Mouse (Mus musculus) ovary, postnatal 14 days (tissue): Measurements from ENCODE around the gene Cisd3.
"Not testable (repeated sequence)": the region's sequence is repeated elsewhere in the genome, so short reads cannot be mapped to it uniquely, and the experiment has no call there.

Experiments used
- DNase-seq: peaks from one replicate; pipeline ENCODE4 v3.0.0; 2022; ENCODE audit warnings: low spot score

Gene Cisd3

DNA sequence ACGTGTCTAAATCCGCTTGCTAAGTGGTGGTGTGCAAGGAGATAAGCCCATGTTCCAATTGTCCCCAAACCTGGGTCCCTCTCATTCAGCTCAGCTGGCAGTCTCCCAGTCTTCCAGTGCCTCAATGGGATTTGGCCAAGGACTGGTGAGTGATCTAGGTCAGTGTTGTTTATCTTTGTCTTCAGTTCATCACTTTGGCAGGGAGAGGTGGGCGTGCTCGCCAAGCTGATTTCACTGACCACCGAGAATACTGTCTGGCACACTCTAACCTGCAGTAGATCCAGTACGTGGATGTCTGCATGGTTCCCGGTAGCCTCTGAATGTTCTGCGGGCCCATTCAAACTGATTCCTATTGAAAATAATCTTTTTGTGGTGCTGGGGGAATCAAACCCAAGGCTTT, 28.3 kb downstream of the Cisd3 start:
- no peak for DNase-seq

DNA sequence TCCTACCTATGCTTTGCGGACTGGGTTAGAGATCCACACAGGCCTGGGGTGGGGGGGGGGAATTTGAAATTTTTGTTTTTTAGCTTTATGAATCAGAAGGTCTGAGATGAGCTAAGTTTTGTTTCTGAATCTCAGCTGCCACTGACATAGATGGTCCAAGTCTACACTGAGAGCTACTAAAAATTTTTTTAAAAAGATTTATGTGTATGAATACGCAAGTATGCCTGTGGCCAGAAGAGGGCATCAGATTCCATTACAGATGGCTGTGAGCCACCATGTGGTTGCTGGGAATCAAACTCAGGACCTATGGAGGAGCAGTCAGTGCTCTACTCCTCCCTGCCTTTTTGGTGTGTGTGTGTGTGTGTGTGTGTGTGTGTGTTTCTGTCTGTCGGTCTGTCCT, 28.7 kb downstream of the Cisd3 start:
- DNase-seq: no peak

DNA sequence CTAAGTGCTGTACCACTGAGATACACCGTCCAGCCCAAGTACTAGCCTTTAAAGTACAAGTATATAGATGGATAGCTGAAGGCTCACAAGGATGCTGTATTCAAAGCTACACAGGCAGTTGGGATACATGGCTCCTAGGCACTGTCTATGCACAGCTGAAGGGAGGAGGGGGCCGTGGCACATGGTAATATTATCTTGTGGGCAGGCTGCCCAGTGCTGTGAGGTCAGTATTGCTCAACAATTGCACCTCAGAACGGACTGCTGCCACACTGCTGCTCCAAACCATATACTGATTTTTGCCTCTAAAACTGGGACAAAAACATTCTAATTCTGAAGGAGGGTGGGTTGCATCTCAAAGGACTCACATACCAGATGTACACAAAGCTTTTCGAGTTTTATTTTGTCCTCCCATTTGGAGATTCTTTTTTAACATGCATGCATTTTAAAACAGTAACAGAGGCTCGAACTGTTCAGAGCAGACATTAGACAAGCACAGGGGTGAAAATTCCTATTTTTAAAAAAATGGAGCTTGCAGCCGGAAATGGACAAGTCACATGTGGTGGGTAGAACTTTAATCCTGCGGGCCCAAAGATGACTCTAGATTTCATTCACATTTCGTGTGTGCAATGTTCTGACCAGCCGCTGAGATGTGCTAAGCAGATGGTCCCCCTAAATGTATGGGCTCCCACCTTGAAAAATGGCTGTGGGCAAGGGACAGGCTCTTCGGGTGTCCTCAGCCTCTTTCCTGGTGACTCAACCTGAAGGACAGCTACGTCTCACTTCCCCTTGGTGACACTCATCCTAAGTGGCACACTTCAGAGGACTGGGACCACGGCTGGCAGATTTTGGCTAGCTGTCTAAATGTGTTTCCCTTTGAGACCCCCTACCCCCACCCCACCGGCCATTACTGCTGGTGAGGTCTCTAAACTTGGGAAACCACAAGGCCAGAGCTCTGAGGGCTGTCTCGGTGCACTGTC, 29.4 kb downstream of the Cisd3 start:
- no peak for DNase-seq

DNA sequence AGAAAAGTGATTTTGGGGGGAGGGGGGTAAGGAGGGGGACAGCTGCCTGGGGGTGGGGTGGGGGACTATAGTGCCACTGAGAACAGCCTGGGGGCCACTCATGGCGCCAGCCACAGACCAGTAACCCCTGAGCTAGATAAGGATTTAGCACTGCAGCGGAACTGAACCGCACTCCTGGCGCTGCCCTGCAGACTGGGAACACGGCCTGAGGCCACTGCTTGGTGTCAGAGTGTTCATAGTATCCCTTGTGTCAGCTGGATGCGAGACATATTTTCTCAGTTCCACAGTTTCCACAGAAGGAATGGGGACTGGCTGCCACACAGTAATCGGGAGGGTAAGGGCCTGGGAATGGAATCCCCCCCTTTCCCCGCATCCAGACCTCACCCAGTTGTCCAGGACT, 30.4 kb downstream of the Cisd3 start:
- DNase-seq: no peak

DNA sequence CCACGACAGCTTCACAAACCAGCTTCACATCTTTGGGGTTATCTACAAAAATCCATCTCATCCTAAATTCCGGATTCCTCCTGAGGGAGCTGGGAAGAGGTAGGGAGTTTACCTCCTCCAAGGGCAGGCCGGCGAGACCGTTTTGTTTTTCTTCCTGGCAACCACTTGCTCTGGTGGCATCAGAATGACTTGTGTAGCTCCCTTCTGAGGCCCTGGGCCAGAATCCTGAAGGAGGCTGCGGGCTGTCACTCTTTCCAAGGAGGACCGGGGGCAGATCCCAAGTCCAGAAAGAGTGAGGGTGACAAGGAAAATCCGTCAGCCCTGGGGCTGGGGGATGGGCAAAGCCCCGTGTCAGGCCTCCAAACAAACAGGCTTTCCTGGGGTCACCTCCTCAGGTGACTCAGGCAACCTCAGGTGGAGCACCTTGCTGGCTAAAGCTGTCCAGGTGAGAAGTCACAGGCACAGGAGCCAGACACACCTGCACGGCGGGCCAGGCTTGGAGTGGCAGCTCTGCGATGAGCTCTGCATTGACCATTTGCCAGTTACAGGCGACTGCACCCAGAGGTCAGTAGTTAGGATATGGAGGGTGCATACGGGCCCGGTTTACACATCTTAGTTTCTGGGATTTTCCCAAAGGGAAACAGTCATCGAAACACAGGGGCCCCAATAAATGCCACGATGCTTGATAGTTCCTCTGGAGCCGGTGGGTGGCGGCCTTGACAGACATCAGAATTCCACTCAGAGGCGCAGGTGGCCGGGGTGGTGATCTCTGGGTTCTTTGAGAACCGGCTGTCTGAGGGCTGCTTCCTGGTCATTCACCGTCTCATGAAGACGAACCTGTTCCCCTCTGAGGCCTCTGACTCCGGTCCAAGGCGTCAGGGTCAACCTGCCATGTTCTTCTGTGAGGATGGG, 32.0 kb downstream of the Cisd3 start:
- DNase-seq: no peak

DNA sequence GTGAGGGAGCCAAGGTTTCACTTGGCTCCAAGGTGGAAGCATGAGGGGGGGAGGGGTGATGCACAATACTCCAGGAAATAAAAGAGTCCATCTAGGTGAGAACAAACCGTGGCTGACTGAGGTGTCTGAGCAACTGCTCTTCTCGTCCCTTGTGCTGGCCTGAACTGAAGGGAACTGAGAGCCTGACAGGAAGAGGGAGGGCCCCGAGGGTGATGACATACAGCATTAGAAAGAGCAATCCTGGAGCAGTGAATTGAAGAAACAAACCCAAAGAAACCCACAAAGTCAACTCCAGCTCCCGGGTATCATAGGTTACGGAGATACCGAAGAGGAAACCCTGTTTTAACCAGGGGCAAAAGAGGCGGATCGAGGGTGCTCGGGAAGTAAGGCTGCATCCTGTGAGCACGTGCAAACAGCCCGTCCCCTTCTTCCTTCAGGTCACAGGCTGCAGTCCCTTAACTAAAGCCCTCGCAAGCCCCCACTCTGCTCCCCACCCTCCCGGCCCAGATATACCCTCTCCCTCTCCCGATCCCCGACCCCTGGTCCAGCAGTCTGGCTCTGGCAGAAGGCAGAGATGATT, 32.7 kb downstream of the Cisd3 start:
- DNase-seq: no peak

DNA sequence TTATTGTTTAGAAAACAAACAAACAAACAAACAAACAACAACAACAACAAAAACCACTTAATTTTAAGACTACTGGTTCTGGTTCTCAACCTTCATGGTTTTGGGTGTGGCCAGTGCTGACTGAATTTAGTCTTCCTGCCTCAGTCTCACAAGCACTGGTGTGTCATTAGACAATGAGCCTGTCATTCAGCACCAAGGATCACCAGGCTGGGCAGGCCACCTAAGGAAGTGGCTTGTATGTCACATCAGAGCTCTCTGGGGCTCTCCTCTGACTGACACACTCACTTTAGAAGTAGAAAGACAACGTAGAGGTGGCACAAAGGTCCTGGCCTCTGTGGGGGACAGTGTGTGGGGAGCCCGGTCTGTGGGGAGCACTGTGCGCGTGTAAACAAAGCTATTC, 33.4 kb downstream of the Cisd3 start:
- no peak for DNase-seq

DNA sequence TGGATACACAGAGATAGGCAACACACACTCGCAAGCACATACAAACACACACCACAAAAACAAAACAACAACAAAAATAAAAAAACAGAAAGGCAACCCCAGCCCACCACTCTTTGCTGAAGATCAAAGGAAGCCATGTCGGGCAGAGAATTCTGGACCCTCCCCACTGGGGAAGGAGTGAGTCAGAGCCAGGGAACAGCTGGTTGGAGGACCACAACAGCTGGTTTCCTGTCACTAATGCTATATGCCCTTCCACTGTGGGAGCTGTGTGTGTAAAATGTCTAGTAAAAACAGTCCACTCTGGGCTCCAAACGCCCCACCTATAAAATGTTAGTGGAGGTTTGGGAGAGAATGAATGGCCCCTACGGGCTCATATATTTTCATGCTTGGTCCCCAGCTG, 35.7 kb downstream of the Cisd3 start:
- DNase-seq: no peak

DNA sequence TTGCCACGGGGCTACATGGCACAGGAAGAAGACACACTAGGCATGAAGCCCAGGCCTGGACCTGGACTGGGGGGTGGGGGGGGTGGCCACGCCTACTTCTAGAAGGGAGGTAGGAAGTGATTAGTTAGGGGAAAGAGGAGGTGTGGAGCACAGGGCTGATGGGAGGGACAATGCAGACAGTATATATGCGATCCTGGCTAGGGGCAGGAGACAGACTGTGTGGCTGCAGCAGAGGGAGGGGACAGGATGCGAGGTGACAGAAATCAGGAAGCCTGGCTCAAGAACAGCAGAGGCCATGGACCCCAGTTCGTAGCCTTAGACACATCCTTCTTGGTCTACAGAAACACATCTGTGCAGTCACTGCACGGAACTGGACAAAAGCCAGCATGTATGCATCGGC, 38.1 kb downstream of the Cisd3 start:
- DNase-seq: no peak

DNA sequence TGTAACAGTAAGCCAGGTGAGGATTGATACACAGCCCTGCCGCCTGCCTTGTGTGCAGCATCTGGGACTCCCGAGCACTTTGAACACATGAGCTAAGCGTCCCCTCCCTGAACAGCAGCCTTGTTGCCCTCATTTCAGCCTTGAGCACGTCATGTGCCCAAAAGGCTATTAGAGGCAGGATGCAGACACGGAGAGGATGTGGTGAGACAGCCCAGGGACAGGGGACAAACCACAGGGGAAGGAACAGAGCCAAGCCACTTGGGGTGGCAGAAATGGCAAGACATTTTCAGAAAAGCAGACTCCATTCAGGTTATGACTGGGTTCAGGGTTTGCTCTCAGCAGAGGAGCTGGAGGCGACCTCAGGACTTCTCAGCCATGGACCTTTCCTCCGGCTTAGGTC, 42.7 kb downstream of the Cisd3 start:
- no peak for DNase-seq

DNA sequence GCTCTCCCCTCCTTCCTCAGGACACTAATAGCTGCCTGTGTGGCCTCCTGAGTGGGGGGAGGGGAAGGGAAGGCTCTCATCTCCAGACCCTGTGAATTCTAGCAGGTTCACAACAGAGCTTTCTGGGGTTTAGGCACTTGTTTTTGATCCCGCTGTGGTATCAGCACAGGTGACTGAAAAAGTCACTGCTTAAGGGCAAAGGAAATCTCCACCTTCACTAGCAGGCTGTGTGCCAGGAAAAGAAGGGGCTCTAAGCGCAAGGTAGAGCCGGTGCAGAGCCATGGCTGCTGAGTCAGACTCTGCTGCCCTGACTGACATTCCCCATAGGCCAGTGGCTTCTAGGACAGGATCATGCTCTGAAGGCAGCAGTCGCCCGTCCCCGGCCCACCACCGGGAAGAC, 43.1 kb downstream of the Cisd3 start:
- no peak for DNase-seq

DNA sequence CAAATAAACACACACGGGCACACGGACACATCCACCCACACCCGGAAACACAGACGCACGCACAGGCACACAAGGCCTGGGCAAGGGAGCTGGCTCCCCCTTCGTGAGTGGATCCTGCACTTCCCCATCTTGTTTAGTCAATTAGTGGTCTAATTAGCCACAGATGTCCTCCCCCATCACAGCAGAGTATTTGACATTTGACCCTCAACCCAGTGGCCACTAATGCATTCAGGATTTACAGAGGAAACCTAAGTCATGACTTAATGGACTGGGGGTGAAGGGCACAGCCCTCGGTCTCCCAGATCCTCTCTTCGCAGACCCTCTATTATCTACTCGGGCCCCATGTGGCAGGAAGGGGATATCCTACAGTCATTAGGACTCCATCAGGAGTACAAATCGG, 48.1 kb downstream of the Cisd3 start:
- DNase-seq: no peak

DNA sequence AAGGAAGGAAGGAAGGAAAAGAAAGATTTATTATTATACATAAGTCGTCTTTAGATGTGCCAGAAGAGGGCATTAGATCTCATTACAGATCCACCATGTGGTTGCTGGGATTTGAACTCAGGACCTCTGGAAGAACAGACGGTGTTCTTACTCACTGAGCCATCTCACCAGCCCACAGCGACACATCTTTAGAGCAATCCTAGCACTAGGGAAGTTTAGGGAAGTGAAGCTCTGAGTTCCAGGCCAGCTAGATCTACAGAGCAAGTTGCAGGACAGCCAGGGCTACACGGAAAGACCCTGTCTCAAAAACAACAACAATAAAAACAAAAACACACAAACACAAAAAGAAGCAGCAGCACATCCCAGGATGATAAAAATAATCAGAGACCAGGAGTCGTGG, 49.2 kb downstream of the Cisd3 start:
- not testable (repeated sequence) for DNase-seq

DNA sequence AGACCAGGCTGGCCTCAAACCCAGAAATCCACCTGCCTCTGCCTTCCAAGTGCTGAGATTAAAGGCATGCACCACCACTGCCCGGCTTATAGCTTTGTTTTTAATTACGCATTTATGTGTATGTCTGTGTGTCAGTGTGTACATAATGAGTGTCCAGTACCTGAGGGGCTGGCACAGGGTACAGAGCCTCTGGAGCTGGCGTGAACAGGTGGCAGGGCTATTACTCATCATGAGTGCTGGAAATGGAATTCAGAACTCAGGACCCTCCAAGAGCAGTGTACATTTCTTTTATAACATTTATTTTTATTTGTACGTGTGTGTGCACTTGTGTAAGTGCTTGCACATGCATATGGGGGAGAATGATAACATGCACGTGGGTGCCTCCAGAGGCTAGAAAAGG, 51.0 kb downstream of the Cisd3 start:
- no peak for DNase-seq

DNA sequence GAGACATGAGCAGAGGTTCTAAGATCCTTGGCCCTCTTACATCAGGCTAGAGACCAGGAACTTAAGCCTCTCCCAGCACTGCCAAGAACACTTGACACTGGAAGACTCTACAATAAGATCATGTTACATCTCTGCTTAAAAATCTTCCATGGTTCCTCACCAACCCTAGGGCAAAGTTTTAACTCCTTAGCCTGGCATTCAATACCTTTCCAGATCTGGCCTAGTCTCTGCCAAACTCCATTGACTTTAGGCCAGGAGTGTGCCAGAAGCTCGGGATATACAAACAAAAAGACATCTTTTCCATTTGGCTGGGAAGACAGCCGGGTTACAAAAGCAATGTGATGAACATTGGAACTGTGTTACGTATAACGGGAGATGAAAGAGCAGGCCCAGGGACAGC, 52.0 kb downstream of the Cisd3 start:
- DNase-seq: no peak
